Mouse (Mus musculus) heart, adult 2 months (tissue): ENCODE measurements around the gene Cacna2d4.

Experiments used
- CTCF ChIP-seq: fragments of 200-600 bp; IDR thresholded peaks from 2 replicates; pipeline ENCODE4 v1.8.1; 2022; ENCODE audit warnings: antibody characterized with exemption, mild to moderate bottlenecking, moderate library complexity
- EP300 ChIP-seq: fragments of 200-500 bp; IDR thresholded peaks from 2 replicates; pipeline ENCODE4 v1.6.1; 2011; ENCODE audit warnings: low read depth, low read length, control low read depth; ENCODE audit not compliant: insufficient read depth
- POLR2A ChIP-seq: fragments of 200-500 bp; IDR thresholded peaks from 2 replicates; pipeline ENCODE4 v1.6.1; 2011; ENCODE audit warnings: mild to moderate bottlenecking, low read depth, low read length, control low read depth; ENCODE audit not compliant: insufficient read depth

GRCm38 (mm10) chr6:119201575-119201974 lies 34.8 kb upstream of the Cacna2d4 start:
- TF ChIP-seq CTCF (no peak), POLR2A (no peak), EP300 (0 out of 2 replicates have a peak, but pooled peaks have one; percentile 43)
